Mouse (Mus musculus): Measurements from ENCODE around the gene Rec8. TPM values are rescaled to one million over a fixed set of nuclear protein-coding genes. Genes with fewer than 3 reads are reported as not detected.
A peak's percentile ranks its signal among the peaks of the same experiment; 100 is the strongest.

Rec8 gene
- total RNA-seq, 4 experiments from 2014 or later: 12.0 to 18.1 (median 13.1) TPM

- DNase-seq: no peak
Observed at GRCm38 (mm10) chr14:55592226-55592625, 25.6 kb upstream of the Rec8 start.

- DNase-seq: no peak
Observed at GRCm38 (mm10) chr14:55596036-55596690, 21.7 kb upstream of the Rec8 start.

- DNase-seq: no peak
Observed at GRCm38 (mm10) chr14:55598521-55599390, 19.1 kb upstream of the Rec8 start.

- DNase-seq: no peak
Observed at GRCm38 (mm10) chr14:55603271-55603632, 14.6 kb upstream of the Rec8 start, which contains the start of gene Irf9. Gene Irf9, plus strand, starts transcription at chr14:55603571.

- peak; percentile 93 for DNase-seq
Observed at GRCm38 (mm10) chr14:55603633-55604576, 13.9 kb upstream of the Rec8 start.

GRCm38 (mm10) chr14:55604823-55605222, 13.0 kb upstream of the Rec8 start:
- DNase-seq: no peak

- no peak for DNase-seq
Observed at GRCm38 (mm10) chr14:55605743-55606459, 11.9 kb upstream of the Rec8 start.

GRCm38 (mm10) chr14:55608339-55608738, 9.5 kb upstream of the Rec8 start:
- DNase-seq: no peak

GRCm38 (mm10) chr14:55613346-55613745, 4.5 kb upstream of the Rec8 start:
- no peak for DNase-seq

- no peak for DNase-seq
Observed at GRCm38 (mm10) chr14:55614565-55615178, 3.2 kb upstream of the Rec8 start.

- DNase-seq: no peak
Observed at GRCm38 (mm10) chr14:55615876-55616275, 2.0 kb upstream of the Rec8 start.

- DNase-seq: no peak
Observed at GRCm38 (mm10) chr14:55616844-55617243, 993 bp upstream of the Rec8 start.

- no peak for DNase-seq
Observed at GRCm38 (mm10) chr14:55618486-55619195, 804 bp downstream of the Rec8 start.

- DNase-seq: no peak
Observed at GRCm38 (mm10) chr14:55628077-55628827, 10.4 kb downstream of the Rec8 start.

- no peak for DNase-seq
Observed at GRCm38 (mm10) chr14:55629312-55629711, 11.5 kb downstream of the Rec8 start.

- no peak for DNase-seq
Observed at GRCm38 (mm10) chr14:55634874-55635522, 17.2 kb downstream of the Rec8 start.

- peak; percentile 84 for DNase-seq
Observed at GRCm38 (mm10) chr14:55635523-55636007, 17.7 kb downstream of the Rec8 start, which contains the start of gene Ipo4. Gene Ipo4, minus strand, starts transcription at chr14:55635957.

GRCm38 (mm10) chr14:55637795-55638194, 20.0 kb downstream of the Rec8 start, which contains the start of gene Gm49378:
Gene Gm49378, minus strand, starts transcription at chr14:55637895.
- no peak for DNase-seq

GRCm38 (mm10) chr14:55640816-55641215, 23.0 kb downstream of the Rec8 start:
- DNase-seq: no peak

Measured in adrenal gland, adult 8-10 months (tissue).